Mouse (Mus musculus) MEL (cell line): Measurements from ENCODE around the gene Dis3l2. TPM values are rescaled to one million over a fixed set of nuclear protein-coding genes. Genes with fewer than 3 reads are reported as not detected.

Source experiments
- DNase-seq: peaks from one replicate; pipeline ENCODE4 v3.0.0; 2011; ENCODE audit warnings: low read depth, low spot score
- H3K27ac ChIP-seq: 2 replicates; pipeline ENCODE4 v1.5.1; 2012; ENCODE audit warnings: low read depth, mild to moderate bottlenecking, control low read depth, low read length, moderate library complexity; ENCODE audit not compliant: control insufficient read depth
- H3K27me3 ChIP-seq, 2 experiments: fragments of 150-350 bp in 1 of 2; sonication (generic) in 1 of 2; 2 replicates each; pipeline ENCODE4 v1.6.1; 2012; ENCODE audit warnings: low read length in 2 of 2, mild to moderate bottlenecking in 2 of 2, improper control_type of control experiment in 1 of 2, moderate library complexity in 1 of 2; ENCODE audit not compliant: insufficient read depth in 2 of 2, control insufficient read depth in 1 of 2
- H3K36me3 ChIP-seq, 2 experiments: 2 replicates each; pipeline ENCODE4 v1.6.1; 2012 to 2014; ENCODE audit warnings: low read length in 2 of 2, improper control_type of control experiment in 1 of 2, inconsistent platforms in 1 of 2, mild to moderate bottlenecking in 1 of 2; ENCODE audit not compliant: insufficient read depth in 2 of 2, control insufficient read depth in 1 of 2
- H3K4me1 ChIP-seq, 2 experiments: fragments of 150-350 bp in 1 of 2; sonication (generic) in 1 of 2; 2 replicates each; pipeline ENCODE4 v1.6.1; 2012; ENCODE audit warnings: low read length in 2 of 2, improper control_type of control experiment in 1 of 2, mild to moderate bottlenecking in 1 of 2; ENCODE audit not compliant: insufficient read depth in 2 of 2, control insufficient read depth in 1 of 2
- H3K4me3 ChIP-seq, 2 experiments: fragments of 150-350 bp in 1 of 2; sonication (generic) in 1 of 2; 2 replicates each; pipeline ENCODE4 v1.5.1; 2012; ENCODE audit warnings: low read depth in 2 of 2, low read length in 2 of 2, mild to moderate bottlenecking in 2 of 2, moderate library complexity in 2 of 2, control low read depth in 1 of 2, improper control_type of control experiment in 1 of 2; ENCODE audit not compliant: control insufficient read depth in 1 of 2, insufficient read depth in 1 of 2
- H3K79me2 ChIP-seq: 2 replicates; pipeline ENCODE4 v1.6.1; 2012; ENCODE audit warnings: mild to moderate bottlenecking, low read length, moderate library complexity; ENCODE audit not compliant: control insufficient read depth, poor library complexity, insufficient read depth
- H3K9ac ChIP-seq: 2 replicates; pipeline ENCODE4 v1.6.1; 2012; ENCODE audit warnings: low read depth, mild to moderate bottlenecking, control low read depth, low read length, moderate library complexity; ENCODE audit not compliant: control insufficient read depth, poor library complexity, severe bottlenecking
- H3K9me3 ChIP-seq: fragments of 150-350 bp; sonication (generic); replicated peaks from 2 replicates; pipeline ENCODE4 v1.6.1; 2012; ENCODE audit warnings: mild to moderate bottlenecking, low read length, improper control_type of control experiment, moderate library complexity; ENCODE audit not compliant: insufficient read depth
- BHLHE40 ChIP-seq: IDR thresholded peaks from 2 replicates; pipeline ENCODE4 v1.6.1; 2012; ENCODE audit warnings: low read depth, mild to moderate bottlenecking, inconsistent platforms, low read length, improper control_type of control experiment, borderline replicate concordance
- CHD1 ChIP-seq: IDR thresholded peaks from 2 replicates; pipeline ENCODE4 v1.6.1; 2012; ENCODE audit warnings: low read depth, mild to moderate bottlenecking, inconsistent platforms, low read length, improper control_type of control experiment
- E2F4 ChIP-seq: IDR thresholded peaks from 2 replicates; pipeline ENCODE4 v1.6.1; 2011; ENCODE audit warnings: low read depth, low read length, improper control_type of control experiment, borderline replicate concordance
- ETS1 ChIP-seq: IDR thresholded peaks from 2 replicates; pipeline ENCODE4 v1.6.1; 2012; ENCODE audit warnings: low read depth, mild to moderate bottlenecking, inconsistent platforms, low read length, improper control_type of control experiment, moderate library complexity
- MAX ChIP-seq: IDR thresholded peaks from 2 replicates; pipeline ENCODE4 v1.6.1; 2011; ENCODE audit warnings: low read length, improper control_type of control experiment
- MAZ ChIP-seq: IDR thresholded peaks from 2 replicates; pipeline ENCODE4 v1.6.1; 2012; ENCODE audit warnings: low read depth, mild to moderate bottlenecking, inconsistent platforms, low read length, improper control_type of control experiment
- MEF2A ChIP-seq: IDR thresholded peaks from 2 replicates; pipeline ENCODE4 v1.6.1; 2014; ENCODE audit warnings: low read depth, mild to moderate bottlenecking, inconsistent platforms, low read length, improper control_type of control experiment; ENCODE audit not compliant: poor library complexity, insufficient replicate concordance, severe bottlenecking; ENCODE audit errors: extremely low read depth
- MYC ChIP-seq: IDR thresholded peaks from 2 replicates; pipeline ENCODE4 v1.6.1; 2011; ENCODE audit warnings: low read depth, mild to moderate bottlenecking, low read length, improper control_type of control experiment, moderate library complexity
- NELFE ChIP-seq: IDR thresholded peaks from 2 replicates; pipeline ENCODE4 v1.6.1; 2011; ENCODE audit warnings: low read depth, low read length, improper control_type of control experiment
- NRF1 ChIP-seq: IDR thresholded peaks from 2 replicates; pipeline ENCODE4 v1.6.1; 2014; ENCODE audit warnings: low read depth, mild to moderate bottlenecking, inconsistent platforms, low read length, improper control_type of control experiment, moderate library complexity; ENCODE audit not compliant: poor library complexity, insufficient read depth, severe bottlenecking
- POLR2AphosphoS5 ChIP-seq: IDR thresholded peaks from 2 replicates; pipeline ENCODE4 v1.6.1; 2012; ENCODE audit warnings: low read depth, borderline replicate concordance, mild to moderate bottlenecking, inconsistent platforms, low read length, moderate library complexity, mixed read lengths
- RAD21 ChIP-seq: IDR thresholded peaks from 2 replicates; pipeline ENCODE4 v1.6.1; 2011; ENCODE audit warnings: mild to moderate bottlenecking, low read depth, low read length, improper control_type of control experiment
- TCF12 ChIP-seq: IDR thresholded peaks from 2 replicates; pipeline ENCODE4 v1.6.1; 2014; ENCODE audit warnings: low read depth, mild to moderate bottlenecking, inconsistent platforms, low read length, improper control_type of control experiment, moderate library complexity
- UBTF ChIP-seq: IDR thresholded peaks from 2 replicates; pipeline ENCODE4 v1.6.1; 2012; ENCODE audit warnings: low read depth, mild to moderate bottlenecking, inconsistent platforms, low read length, improper control_type of control experiment, moderate library complexity, borderline replicate concordance; ENCODE audit not compliant: insufficient read depth
- ZMIZ1 ChIP-seq: IDR thresholded peaks from 2 replicates; pipeline ENCODE4 v1.6.1; 2012; ENCODE audit warnings: low read depth, mild to moderate bottlenecking, inconsistent platforms, low read length, improper control_type of control experiment, moderate library complexity
- polyA plus RNA-seq, 2 experiments: library from polyadenylated mRNA; stranded (reverse) in 1 of 2; unstranded in 1 of 2; fragments of >175 nt in 1 of 2; fragments of >200 nt in 1 of 2; gene quantifications; 2 replicates each; pipeline versions ENCODE4 v1.2.1 to v1.2.4; 2012; ENCODE audit warnings: low replicate concordance in 2 of 2, low read depth in 1 of 2; ENCODE audit not compliant: insufficient read length in 2 of 2, insufficient read depth in 1 of 2, missing spikeins in 1 of 2
- total RNA-seq: library from RNA; depleted of rRNA; stranded (reverse); fragments of 300-350 nt; gene quantifications from 2 replicates; pipeline ENCODE4 v1.2.3, GENCODE M21; 2012

Gene Dis3l2
- total and polyA plus RNA-seq, 3 experiments, result 16.9 to 17.3 TPM; not detected in 1

- H3K27me3 ChIP-seq, result no peaks in the 10 kb centered on the region
- TF ChIP-seq RAD21, result no peak
- peak; percentile 52 for TF ChIP-seq ETS1
- TF ChIP-seq MAZ, result 0 out of 2 replicates have a peak, but pooled peaks have one; percentile 17
- H3K27ac ChIP-seq, result no peak overlapping the region
- H3K9me3 ChIP-seq, result no peaks in the 10 kb centered on the region
- H3K9ac ChIP-seq, result no peak overlapping the region
- no peak overlapping the region for H3K4me3 ChIP-seq
- peaks cover 0 to 14% of the 10 kb centered on the region in 2 experiments; a peak in 2 of 4 replicates for H3K36me3 ChIP-seq
- H3K79me2 ChIP-seq, result no peaks in the 10 kb centered on the region
- DNase-seq, result peak; percentile 45
- H3K4me1 ChIP-seq, result peaks cover 5 to 9% of the 10 kb centered on the region in 2 experiments
These were observed 318.0 kb downstream of the Dis3l2 start for GRCm38 (mm10) chr1:87021584-87021983.

- no peak overlapping the region for H3K4me3 ChIP-seq
- H3K36me3 ChIP-seq, result peaks cover 0 to 14% of the 10 kb centered on the region in 2 experiments; a peak in 2 of 4 replicates
- no peak for DNase-seq
- no peak overlapping the region for H3K9ac ChIP-seq
- no peaks in the 10 kb centered on the region for H3K79me2 ChIP-seq
- TF ChIP-seq POLR2AphosphoS5 (no peak), ZMIZ1 (no peak), E2F4 (no peak), CHD1 (no peak), MAX (no peak), UBTF (no peak), RAD21 (no peak), NRF1 (no peak)
- no peak overlapping the region for H3K27ac ChIP-seq
- peaks cover 5 to 10% of the 10 kb centered on the region in 2 experiments for H3K4me1 ChIP-seq
- no peaks in the 10 kb centered on the region for H3K27me3 ChIP-seq
- H3K9me3 ChIP-seq, result no peaks in the 10 kb centered on the region
These were observed 319.9 kb downstream of the Dis3l2 start for GRCm38 (mm10) chr1:87023291-87024170.

GRCm38 (mm10) chr1:87025021-87025420 lies 321.4 kb downstream of the Dis3l2 start:
- peaks cover 8 to 17% of the 10 kb centered on the region in 2 experiments for H3K4me1 ChIP-seq
- H3K9ac ChIP-seq, result no peak overlapping the region
- no peak overlapping the region for H3K4me3 ChIP-seq
- no peaks in the 10 kb centered on the region for H3K79me2 ChIP-seq
- TF ChIP-seq MEF2A, result no peak
- no peak for TF ChIP-seq CHD1
- no peak for TF ChIP-seq MYC
- TF ChIP-seq NELFE, result no peak
- no peak for TF ChIP-seq TCF12
- TF ChIP-seq BHLHE40, result no peak
- TF ChIP-seq, all 39 proteins: peak for 0
- H3K36me3 ChIP-seq, result peaks cover 0 to 18% of the 10 kb centered on the region in 2 experiments; a peak in 2 of 4 replicates
- no peaks in the 10 kb centered on the region for H3K9me3 ChIP-seq
- no peaks in the 10 kb centered on the region for H3K27me3 ChIP-seq
- no peak overlapping the region for H3K27ac ChIP-seq
- DNase-seq, result no peak
